Mouse (Mus musculus): ENCODE results near the gene Arhgap17.

GRCm38 (mm10) chr7:123330506-123330905 is 39.2 kb downstream of the Arhgap17 start:
- TF ChIP-seq CTCF (IDR thresholded peaks at IDR 0.05; ENCODE audit: low read depth, low read length), result no peak
- no peak for TF ChIP-seq POLR2A (IDR thresholded peaks at IDR 0.05; ENCODE audit: borderline replicate concordance, low read depth, low read length)

Measured in bone marrow macrophage, adult 2 months (primary cell).